Comparison of ENCODE assay signal across 9 mouse cellular contexts in the genomic region with DNA sequence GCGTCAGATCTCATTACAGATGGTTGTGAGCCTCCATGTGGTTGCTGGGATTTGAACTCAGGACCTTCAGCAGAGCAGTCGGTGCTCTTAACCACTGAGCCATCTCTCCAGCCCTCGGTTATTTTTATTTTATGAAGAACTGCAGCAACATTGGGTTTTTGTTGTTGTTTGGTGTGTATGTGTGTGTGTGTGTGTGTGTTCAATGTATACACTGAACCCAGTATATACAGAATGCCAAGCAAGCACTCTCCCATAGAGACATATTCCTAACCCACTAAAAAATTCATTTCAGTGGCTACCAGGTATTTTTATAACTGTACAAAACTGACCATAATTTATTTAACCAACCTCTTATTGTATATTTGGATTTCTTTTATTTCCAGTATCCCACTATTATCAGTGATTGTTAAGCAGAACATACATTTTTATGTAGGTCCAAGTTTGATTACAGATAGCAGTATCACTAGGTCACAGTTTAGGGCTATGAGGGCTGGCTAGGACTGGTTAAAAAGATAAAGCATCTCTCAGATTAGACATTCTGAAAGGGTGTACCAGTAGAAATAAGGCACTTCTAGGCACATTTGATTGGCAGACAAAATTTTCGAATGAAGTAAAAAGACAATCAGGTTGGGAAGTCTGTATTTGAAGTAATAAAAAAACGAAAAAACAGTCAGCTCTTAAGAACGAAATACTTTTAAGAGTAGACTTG. TPM values are rescaled to one million over a fixed set of nuclear protein-coding genes. Genes with fewer than 3 reads are reported as not detected.
DNase-seq lines count a peak whose midpoint lies in the region; ATAC-seq and TF ChIP-seq lines count a peak whose summit lies in the region.
"Had no signal": no experiment of that assay in that cellular context is flagged by ENCODE, and none has a peak within 500 bp of the region (broad histone marks: within the 10 kb centered on the region; RNA-seq: fewer than 3 reads in every experiment).

No protein-coding gene starts in this region.

- peaks cover 37% of the 10 kb centered on the region for H3K4me1 ChIP-seq in kidney, embryonic 15.5 days
- peaks cover 12% of the 10 kb centered on the region for H3K4me1 ChIP-seq in kidney, adult 2 months (ENCODE audit: control insufficient read depth, insufficient read depth, low read length)
- H3K4me1 ChIP-seq in embryonic facial prominence, embryonic 11.5 days (ENCODE audit: control insufficient read depth, insufficient read depth, low read length), result peaks cover 4% of the 10 kb centered on the region; the same call in 1 of the 2 replicates
- peaks cover 17% of the 10 kb centered on the region for H3K4me1 ChIP-seq in intestine, embryonic 16.5 days (ENCODE audit: control insufficient read depth, insufficient read depth, low read length)
- peaks cover 20% of the 10 kb centered on the region for H3K4me1 ChIP-seq in midbrain, embryonic 16.5 days (ENCODE audit: control insufficient read depth, insufficient read depth, low read length)

- DNase-seq in kidney, adult 2 months, result no peak
- DNase-seq in embryonic facial prominence, embryonic 11.5 days (ENCODE audit: low spot score), result no peak
- DNase-seq in right cerebral cortex, postnatal 4 days, result no peak
- DNase-seq in layer of hippocampus, adult 18-20 months (ENCODE audit: low spot score in 2 of 2), result no peak
- DNase-seq in kidney, adult 18-20 months, result no peak

- peak overlapping the region; percentile 71 for H3K4me3 ChIP-seq in kidney, embryonic 15.5 days (replicated peaks)
- H3K4me3 ChIP-seq in kidney, adult 2 months (ENCODE audit: insufficient read depth, low read depth, low read length), result no peak overlapping the region
- peak overlapping the region; percentile 56 for H3K4me3 ChIP-seq in embryonic facial prominence, embryonic 11.5 days (ENCODE audit: low read depth, low read length)
- H3K4me3 ChIP-seq in intestine, embryonic 16.5 days (ENCODE audit: low read length), result no peak overlapping the region; the same call in 1 of the 2 replicates
- H3K4me3 ChIP-seq in midbrain, embryonic 16.5 days (ENCODE audit: low read depth, low read length), result peak overlapping the region; percentile 62

- peaks cover 15% of the 10 kb centered on the region for H3K36me3 ChIP-seq in kidney, embryonic 15.5 days
- H3K36me3 ChIP-seq in kidney, adult 2 months (ENCODE audit: control insufficient read depth, insufficient read depth, low read length), result no peaks in the 10 kb centered on the region; the same call in 1 of the 2 replicates
- H3K36me3 ChIP-seq in embryonic facial prominence, embryonic 11.5 days (replicated peaks; ENCODE audit: control insufficient read depth, insufficient read depth, low read depth, low read length), result no peaks in the 10 kb centered on the region
- 0 out of 2 replicates have a peak, but pooled peaks cover 2% of the 10 kb centered on the region for H3K36me3 ChIP-seq in intestine, embryonic 16.5 days (ENCODE audit: control insufficient read depth, insufficient read depth, low read length)
- no peaks in the 10 kb centered on the region for H3K36me3 ChIP-seq in midbrain, embryonic 16.5 days (ENCODE audit: control insufficient read depth, insufficient read depth, low read length)

- peak overlapping the region; percentile 99 for H3K27ac ChIP-seq in kidney, embryonic 15.5 days
- H3K27ac ChIP-seq in kidney, adult 2 months (ENCODE audit: insufficient read depth, low read depth, low read length), result no peak overlapping the region
- peak overlapping the region; percentile 90; the same call in 1 of the 2 replicates for H3K27ac ChIP-seq in embryonic facial prominence, embryonic 11.5 days (replicated peaks; ENCODE audit: low read depth, low read length)
- H3K27ac ChIP-seq in intestine, embryonic 16.5 days (ENCODE audit: low read length), result no peak overlapping the region
- no peak overlapping the region for H3K27ac ChIP-seq in midbrain, embryonic 16.5 days (ENCODE audit: low read length)

- peak overlapping the region; percentile 35; the same call in 1 of the 2 replicates for H3K9ac ChIP-seq in kidney, embryonic 15.5 days
- no peak overlapping the region for H3K9ac ChIP-seq in embryonic facial prominence, embryonic 11.5 days (replicated peaks; ENCODE audit: low read length)
- H3K9ac ChIP-seq in intestine, embryonic 16.5 days (ENCODE audit: low read depth, low read length), result no peak overlapping the region
- no peak overlapping the region for H3K9ac ChIP-seq in midbrain, embryonic 16.5 days (ENCODE audit: low read depth, low read length)

- 51% methylated on average over 6 of the region's 6 CpGs for WGBS in kidney, embryonic 15.5 days
- WGBS in kidney, adult 2 months, result 50% methylated on average over 6 of the region's 6 CpGs
- 58% methylated on average over 6 of the region's 6 CpGs for WGBS in embryonic facial prominence, embryonic 11.5 days
- WGBS in intestine, embryonic 16.5 days, result 51% methylated on average over 6 of the region's 6 CpGs
- 56% methylated on average over 6 of the region's 6 CpGs for WGBS in midbrain, embryonic 16.5 days

- ATAC-seq in kidney, embryonic 15.5 days (replicated peaks; ENCODE audit: low FRiP score), result no peak
- ATAC-seq in embryonic facial prominence, embryonic 11.5 days (replicated peaks; ENCODE audit: insufficient number of reproducible peaks, low FRiP score, low TSS enrichment, low read depth), result no peak
- no peak for ATAC-seq in intestine, embryonic 16.5 days
- no peak for ATAC-seq in midbrain, embryonic 16.5 days

- no peaks in the 10 kb centered on the region for H3K27me3 ChIP-seq in kidney, embryonic 15.5 days
- H3K27me3 ChIP-seq in kidney, adult 2 months (replicated peaks; ENCODE audit: control insufficient read depth, insufficient read depth, low read length), result no peaks in the 10 kb centered on the region
- H3K27me3 ChIP-seq in embryonic facial prominence, embryonic 11.5 days (ENCODE audit: control insufficient read depth, insufficient read depth, low read length), result no peaks in the 10 kb centered on the region
- no peaks in the 10 kb centered on the region for H3K27me3 ChIP-seq in intestine, embryonic 16.5 days (replicated peaks; ENCODE audit: control insufficient read depth, insufficient read depth, low read length)
- H3K27me3 ChIP-seq in midbrain, embryonic 16.5 days (ENCODE audit: control insufficient read depth, insufficient read depth, low read depth, low read length), result no peaks in the 10 kb centered on the region
- H3K27me3 ChIP-seq: Patski had no signal

- TF ChIP-seq POLR2A in kidney, adult 2 months (IDR thresholded peaks at IDR 0.05; ENCODE audit: low read depth, low read length), result no peak

- TF ChIP-seq CTCF in kidney, adult 2 months (conservative IDR thresholded peaks at IDR 0.05; ENCODE audit: insufficient read depth, insufficient read length, low read depth, low read length), result no peak

- H3K9me3 ChIP-seq in kidney, embryonic 15.5 days (replicated peaks), result no peaks in the 10 kb centered on the region
- H3K9me3 ChIP-seq in embryonic facial prominence, embryonic 11.5 days (replicated peaks; ENCODE audit: control insufficient read depth, low read length), result no peaks in the 10 kb centered on the region
- no peaks in the 10 kb centered on the region for H3K9me3 ChIP-seq in intestine, embryonic 16.5 days (ENCODE audit: control insufficient read depth, low read length)
- H3K9me3 ChIP-seq in midbrain, embryonic 16.5 days (replicated peaks; ENCODE audit: control insufficient read depth, low read length, poor library complexity, severe bottlenecking), result no peaks in the 10 kb centered on the region

- H3K4me2 ChIP-seq in kidney, embryonic 15.5 days, result peak overlapping the region; percentile 87
- peak overlapping the region; percentile 64; the same call in 1 of the 2 replicates for H3K4me2 ChIP-seq in embryonic facial prominence, embryonic 11.5 days (ENCODE audit: low read depth, low read length)
- H3K4me2 ChIP-seq in intestine, embryonic 16.5 days (ENCODE audit: low read depth, low read length), result peak overlapping the region; percentile 65
- peak overlapping the region; percentile 68 for H3K4me2 ChIP-seq in midbrain, embryonic 16.5 days (ENCODE audit: low read length)

RNA-seq across cellular contexts. Expression of a gene that starts 0.9 kb away (rescaled TPM):
- 89.2 and 93.0 TPM in 2 replicates for polyA plus RNA-seq in kidney, embryonic 15.5 days (2015; fragmentation: Nextera tagmentation; extraction: Ambion mirVana)
- polyA plus RNA-seq in kidney, adult 2 months (2012; rRNA removed), result 223 and 243 TPM in 2 replicates
- 69.7 and 76.6 TPM in 2 replicates for polyA plus RNA-seq in embryonic facial prominence, embryonic 11.5 days (2014; fragmentation: Nextera tagmentation; extraction: Ambion mirVana)
- 102 and 104 TPM in 2 replicates for polyA plus RNA-seq in intestine, embryonic 16.5 days (2015; fragmentation: Nextera tagmentation; extraction: Ambion mirVana)
- polyA plus RNA-seq in midbrain, embryonic 16.5 days (2015; fragmentation: Nextera tagmentation; extraction: Ambion mirVana), result 134 and 137 TPM in 2 replicates
- total RNA-seq in layer of hippocampus, adult 18-20 months (2021), result 10 to 100 TPM; 72.2 to 83.8 TPM

RNA-seq across cellular contexts. Expression of a gene that starts 1.3 kb away (rescaled TPM):
- 1.6 TPM in 2 replicates for polyA plus RNA-seq in kidney, embryonic 15.5 days (2015; fragmentation: Nextera tagmentation; extraction: Ambion mirVana)
- 0.75 and 1.4 TPM in 2 replicates for polyA plus RNA-seq in kidney, adult 2 months (2012; rRNA removed)
- not detected in 2 replicates for polyA plus RNA-seq in embryonic facial prominence, embryonic 11.5 days (2014; fragmentation: Nextera tagmentation; extraction: Ambion mirVana)
- polyA plus RNA-seq in intestine, embryonic 16.5 days (2015; fragmentation: Nextera tagmentation; extraction: Ambion mirVana), result 2.0 and 2.2 TPM in 2 replicates
- 0.55 and 0.72 TPM in 2 replicates for polyA plus RNA-seq in midbrain, embryonic 16.5 days (2015; fragmentation: Nextera tagmentation; extraction: Ambion mirVana)
- 1 to 10 TPM in 1 of 2 experiments, under 1 TPM in 1; 0.79 to 1.6 TPM for total RNA-seq in layer of hippocampus, adult 18-20 months (2021)

RNA-seq across cellular contexts. Expression of a gene that starts 16.5 kb away (rescaled TPM):
- polyA plus RNA-seq in kidney, embryonic 15.5 days (2015; fragmentation: Nextera tagmentation; extraction: Ambion mirVana), result 4.2 and 6.1 TPM in 2 replicates
- polyA plus RNA-seq in kidney, adult 2 months (2012; rRNA removed), result 115 and 116 TPM in 2 replicates
- 3.6 and 5.9 TPM in 2 replicates for polyA plus RNA-seq in embryonic facial prominence, embryonic 11.5 days (2014; fragmentation: Nextera tagmentation; extraction: Ambion mirVana)
- polyA plus RNA-seq in intestine, embryonic 16.5 days (2015; fragmentation: Nextera tagmentation; extraction: Ambion mirVana), result 0.18 and 0.28 TPM in 2 replicates
- 0.22 TPM in 1 of 2 replicates, not detected in the other for polyA plus RNA-seq in midbrain, embryonic 16.5 days (2015; fragmentation: Nextera tagmentation; extraction: Ambion mirVana)
- total RNA-seq in layer of hippocampus, adult 18-20 months (2021), result not detected
- polyA plus RNA-seq: Patski had no signal

RNA-seq across cellular contexts. Expression of a gene that starts 18.8 kb away (rescaled TPM):
- 50.5 and 55.4 TPM in 2 replicates for polyA plus RNA-seq in kidney, embryonic 15.5 days (2015; fragmentation: Nextera tagmentation; extraction: Ambion mirVana)
- polyA plus RNA-seq in kidney, adult 2 months (2012; rRNA removed), result 22.9 and 27.4 TPM in 2 replicates
- 12.7 and 14.6 TPM in 2 replicates for polyA plus RNA-seq in embryonic facial prominence, embryonic 11.5 days (2014; fragmentation: Nextera tagmentation; extraction: Ambion mirVana)
- polyA plus RNA-seq in intestine, embryonic 16.5 days (2015; fragmentation: Nextera tagmentation; extraction: Ambion mirVana), result 46.2 and 51.8 TPM in 2 replicates
- 29.5 and 30.6 TPM in 2 replicates for polyA plus RNA-seq in midbrain, embryonic 16.5 days (2015; fragmentation: Nextera tagmentation; extraction: Ambion mirVana)
- 10 to 100 TPM; 50.9 to 54.2 TPM for total RNA-seq in layer of hippocampus, adult 18-20 months (2021)

RNA-seq across cellular contexts. Expression of a gene that starts 19.0 kb away (rescaled TPM):
- 147 and 153 TPM in 2 replicates for polyA plus RNA-seq in kidney, embryonic 15.5 days (2015; fragmentation: Nextera tagmentation; extraction: Ambion mirVana)
- 60.5 and 77.5 TPM in 2 replicates for polyA plus RNA-seq in kidney, adult 2 months (2012; rRNA removed)
- polyA plus RNA-seq in embryonic facial prominence, embryonic 11.5 days (2014; fragmentation: Nextera tagmentation; extraction: Ambion mirVana), result 136 and 139 TPM in 2 replicates
- 217 and 224 TPM in 2 replicates for polyA plus RNA-seq in intestine, embryonic 16.5 days (2015; fragmentation: Nextera tagmentation; extraction: Ambion mirVana)
- polyA plus RNA-seq in midbrain, embryonic 16.5 days (2015; fragmentation: Nextera tagmentation; extraction: Ambion mirVana), result 238 and 262 TPM in 2 replicates
- 10 to 100 TPM; 54.0 to 56.6 TPM for total RNA-seq in layer of hippocampus, adult 18-20 months (2021)

Comparison
In these comparisons a context has a peak if more than half of its experiments do, and no peak if none do; other contexts are left out.
1. H3K27ac ChIP-seq: peak in kidney, embryonic 15.5 days (single experiment) and embryonic facial prominence, embryonic 11.5 days (single experiment); none in kidney, adult 2 months (single experiment), intestine, embryonic 16.5 days (single experiment) and midbrain, embryonic 16.5 days (single experiment).
2. H3K4me3 ChIP-seq: peak in kidney, embryonic 15.5 days (single experiment), embryonic facial prominence, embryonic 11.5 days (single experiment) and midbrain, embryonic 16.5 days (single experiment); none in kidney, adult 2 months (single experiment) and intestine, embryonic 16.5 days (single experiment).
3. RNA of a gene that starts 16.5 kb away (polyA plus RNA-seq): 115 to 116 TPM in kidney, adult 2 months; 3.6 to 5.9 TPM in embryonic facial prominence, embryonic 11.5 days, 4.2 to 6.1 TPM in kidney, embryonic 15.5 days, 0.18 to 0.28 TPM in intestine, embryonic 16.5 days and 0.22 TPM in midbrain, embryonic 16.5 days; every median in the first group is over 10 times any median in the second.
4. Peak in every context shown above with its lines, with median percentiles within 50 percentile points of each other: H3K4me2 ChIP-seq.